Mouse (Mus musculus) gastrocnemius, postnatal 10 days (tissue): ENCODE results near the gene Kdm8. TPM values are rescaled to one million over a fixed set of nuclear protein-coding genes. Genes with fewer than 3 reads are reported as not detected.

Source experiments
- DNase-seq: peaks from one replicate; pipeline ENCODE4 v3.0.0; 2021; ENCODE audit warnings: mixed read lengths
- total RNA-seq, 2 experiments: library from RNA; stranded (reverse); gene quantifications; 2 replicates each; pipeline ENCODE4 v1.2.3; 2021

The Kdm8 gene
- total RNA-seq, 2 experiments from 2014 or later = 3.8 to 4.0 TPM

GRCm38 (mm10) chr7:125503374-125504092 lies 59.1 kb downstream of the Kdm8 start:
- no peak for DNase-seq

GRCm38 (mm10) chr7:125504618-125505017 lies 60.1 kb downstream of the Kdm8 start:
- no peak for DNase-seq

DNA sequence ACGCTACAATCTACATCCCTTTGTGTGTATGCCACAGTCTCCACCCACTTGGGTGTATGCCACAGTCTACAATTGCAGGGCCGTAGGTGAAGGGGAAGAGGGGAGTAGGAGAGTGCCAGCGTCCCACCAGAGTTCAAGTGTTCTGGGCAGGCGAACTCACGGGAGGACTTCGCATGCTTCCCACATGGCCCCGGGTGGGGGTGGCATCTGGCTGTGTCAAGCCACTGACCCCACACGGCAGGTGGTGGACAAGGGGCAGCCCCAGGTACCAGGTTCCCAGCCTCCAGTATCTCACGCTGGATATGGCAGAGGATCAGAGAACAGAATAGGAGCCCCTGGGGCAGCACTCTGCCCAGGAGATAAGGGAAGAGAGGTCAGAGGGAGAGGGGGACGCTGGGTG lies 61.1 kb downstream of the Kdm8 start:
- no peak for DNase-seq

- no peak for DNase-seq
Observed at GRCm38 (mm10) chr7:125507279-125507678, 62.8 kb downstream of the Kdm8 start.

DNA sequence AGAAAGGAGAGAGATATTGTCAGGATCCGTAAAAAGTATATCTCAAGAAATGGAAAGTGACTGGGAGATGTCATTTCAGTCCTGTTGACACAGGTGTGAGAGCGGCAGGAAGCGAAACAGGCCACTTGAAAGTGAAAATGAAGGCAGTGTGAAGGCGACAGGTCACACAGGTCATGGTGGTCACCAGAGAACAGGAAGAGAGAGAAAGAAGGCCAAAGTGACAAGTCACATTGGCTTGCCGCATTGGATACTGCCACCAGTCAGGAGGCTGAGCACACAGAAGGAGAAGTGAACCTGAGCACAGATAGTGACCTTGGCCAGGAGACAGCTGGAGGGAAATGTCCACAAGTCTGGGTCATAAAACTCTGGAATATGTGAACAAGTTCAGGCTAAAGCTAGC lies 67.0 kb downstream of the Kdm8 start:
- DNase-seq = no peak

DNA sequence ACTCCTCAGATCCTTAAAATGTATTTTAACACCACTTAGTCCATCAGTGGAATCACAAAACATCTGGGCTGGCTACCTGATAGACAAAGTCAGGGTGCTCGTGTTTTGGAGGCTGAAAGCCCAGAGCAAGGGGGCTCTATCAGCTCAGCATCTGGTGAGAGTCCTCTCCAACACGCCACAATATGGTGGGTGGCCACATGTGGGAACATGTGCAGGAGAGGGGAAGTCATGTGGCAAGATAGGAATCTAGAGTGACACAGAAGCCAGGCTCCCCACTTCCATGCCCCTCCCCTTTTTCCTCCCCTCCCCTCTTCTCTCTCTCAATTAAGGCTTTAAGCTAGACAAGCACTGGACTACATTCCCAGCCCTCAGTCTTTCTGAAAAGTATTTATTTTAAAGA lies 67.4 kb downstream of the Kdm8 start:
- DNase-seq = no peak

Other genes with a start within 250 kb of the Kdm8 start
- 10 to 100 TPM; 19.4 to 20.3 TPM for gene Nsmce1, start 46.9 kb downstream of the Kdm8 start, total RNA-seq
- gene Il4ra, start 107.4 kb downstream of the Kdm8 start, total RNA-seq = 10 to 100 TPM in 1 of 2 experiments, 1 to 10 TPM in 1; 9.4 to 11.8 TPM
- gene Il21r, start 158.8 kb downstream of the Kdm8 start, total RNA-seq = under 1 TPM; 0.42 to 0.70 TPM